Mouse (Mus musculus) hindbrain, embryonic 10.5 days (tissue): Measurements from ENCODE around the gene Inpp4b. TPM values are rescaled to one million over a fixed set of nuclear protein-coding genes. Genes with fewer than 3 reads are reported as not detected.
"Not testable (repeated sequence)": the region's sequence is repeated elsewhere in the genome, so short reads cannot be mapped to it uniquely, and the experiment has no call there.

Experiments
- DNase-seq: peaks from one replicate; pipeline ENCODE4 v3.0.0-alpha.2; 2017; ENCODE audit warnings: low spot score
- H3K27ac ChIP-seq: fragments of 300-500 bp; sonication (generic); 2 replicates; pipeline ENCODE4 v1.5.1; 2016; ENCODE audit warnings: mild to moderate bottlenecking, moderate library complexity
- H3K27me3 ChIP-seq: fragments of 300-500 bp; sonication (generic); 2 replicates; pipeline ENCODE4 v1.6.1; 2016; ENCODE audit warnings: mild to moderate bottlenecking; ENCODE audit not compliant: poor library complexity, insufficient read depth, severe bottlenecking
- H3K36me3 ChIP-seq: fragments of 300-500 bp; sonication (generic); 2 replicates; pipeline ENCODE4 v1.6.1; 2016; ENCODE audit warnings: mild to moderate bottlenecking, moderate library complexity
- H3K4me1 ChIP-seq: fragments of 300-500 bp; sonication (generic); replicated peaks from 2 replicates; pipeline ENCODE4 v1.6.1; 2016; ENCODE audit warnings: mild to moderate bottlenecking
- H3K4me3 ChIP-seq: fragments of 300-500 bp; sonication (generic); 2 replicates; pipeline ENCODE4 v1.5.1; 2016; ENCODE audit warnings: mild to moderate bottlenecking, moderate library complexity
- H3K9me3 ChIP-seq: fragments of 300-500 bp; sonication (generic); 2 replicates; pipeline ENCODE4 v1.6.1; 2016; ENCODE audit warnings: mild to moderate bottlenecking, moderate library complexity
- WGBS: fragments of 180-500 bp; shearing (Covaris S2); methylation state at CpG from one replicate; pipeline ENCODE4 v1.1.7; 2016; 5-methylcytosine and 5-hydroxymethylcytosine counted together
- polyA plus RNA-seq: library from polyadenylated mRNA; unstranded; fragments of >200 nt; fragmentation: Nextera tagmentation; extraction: Ambion mirVana; gene quantifications from 2 replicates; pipeline ENCODE4 v1.2.1, GENCODE M21; 2016

Inpp4b gene
- polyA plus RNA-seq, 1 experiment from 2014 or later = 3.0 TPM

DNA sequence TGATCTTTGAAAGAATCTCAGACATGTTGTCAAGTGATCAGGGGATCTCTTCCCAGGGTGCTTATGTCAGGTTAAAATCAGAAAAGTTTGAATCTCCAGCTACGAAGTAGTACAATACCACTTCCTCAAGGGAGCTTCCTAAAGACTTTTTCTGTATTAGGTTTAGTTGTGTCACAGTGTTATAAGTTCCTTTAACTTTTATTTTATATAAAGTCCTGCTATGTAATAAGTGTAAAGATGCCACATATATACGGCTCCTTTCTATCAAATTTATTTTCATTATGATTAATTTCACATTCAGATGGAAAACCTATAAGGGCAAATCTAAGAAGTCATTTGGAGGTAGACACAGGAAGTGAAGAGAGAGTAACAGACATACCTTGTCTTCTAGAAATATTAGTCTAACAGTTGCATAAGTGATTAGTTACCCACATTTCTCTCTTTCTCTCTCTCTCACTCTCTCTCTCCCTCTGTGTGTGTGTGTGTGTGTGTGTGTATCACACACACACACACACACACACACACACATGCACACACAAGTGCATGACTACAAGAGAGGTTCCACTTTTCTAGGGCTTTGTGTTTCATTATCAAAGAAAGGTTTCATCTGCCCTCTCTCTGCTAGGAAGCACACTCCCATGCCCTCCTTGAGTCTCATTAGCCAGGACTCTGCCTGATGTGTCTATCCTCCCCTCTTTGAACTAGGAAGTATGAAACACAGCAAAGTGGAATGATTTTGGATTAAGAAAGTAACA is 438.7 kb downstream of the Inpp4b start:
- Histone ChIP-seq H3K4me1 (no peaks in the 10 kb centered on the region), H3K4me3 (no peak overlapping the region), H3K9me3 (no peaks in the 10 kb centered on the region), H3K27me3 (no peaks in the 10 kb centered on the region), H3K27ac (no peak overlapping the region), H3K36me3 (no peaks in the 10 kb centered on the region)
- WGBS = 90% methylated on average over 2 of the region's 2 CpGs
- no peak for DNase-seq

DNA sequence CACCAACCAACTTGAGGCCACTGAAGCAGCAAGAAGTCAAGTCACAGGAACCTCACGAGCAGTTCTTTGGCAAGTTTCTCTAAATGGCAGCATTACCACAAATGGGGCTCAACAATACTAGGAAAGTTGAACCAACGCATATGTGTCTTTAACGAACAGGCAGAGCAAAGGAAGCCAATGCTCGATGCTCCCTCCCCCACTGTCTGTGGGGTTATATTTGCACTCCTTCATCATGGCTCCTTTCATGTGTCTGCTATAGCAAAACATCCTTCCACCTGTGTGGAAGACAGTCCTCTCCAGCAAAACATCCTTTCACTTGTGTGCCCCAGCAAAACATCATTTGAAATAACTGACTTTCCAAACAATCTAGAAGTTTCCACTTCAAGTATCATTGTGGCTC is 440.4 kb downstream of the Inpp4b start:
- Histone ChIP-seq H3K36me3 (no peaks in the 10 kb centered on the region), H3K4me3 (no peak overlapping the region), H3K27me3 (no peaks in the 10 kb centered on the region), H3K9me3 (no peaks in the 10 kb centered on the region), H3K4me1 (no peaks in the 10 kb centered on the region), H3K27ac (no peak overlapping the region)
- WGBS = 87% methylated on average over 4 of the region's 4 CpGs
- DNase-seq = no peak

DNA sequence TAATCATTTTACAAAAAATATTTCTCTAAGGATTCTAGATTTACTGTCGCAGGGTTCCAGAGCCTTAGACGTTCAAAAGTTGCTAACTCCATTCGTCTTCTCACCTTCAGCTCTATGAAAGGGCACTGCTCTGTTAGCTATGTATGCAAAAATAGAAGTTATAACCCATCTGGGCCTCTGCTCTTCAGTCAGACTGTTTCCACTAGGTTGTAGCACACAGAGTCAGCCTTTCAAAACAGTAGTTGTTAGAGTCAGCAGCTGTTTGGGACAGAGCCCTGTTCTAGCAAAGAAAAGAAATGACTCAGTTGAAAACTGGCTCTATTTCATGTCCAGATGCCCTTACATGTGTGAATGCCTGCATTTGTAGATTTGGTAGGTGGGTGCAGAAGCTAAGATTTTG is 442.4 kb downstream of the Inpp4b start:
- no peak overlapping the region for H3K27ac ChIP-seq
- H3K4me3 ChIP-seq = no peak overlapping the region
- no peak for DNase-seq
- WGBS = 87% methylated on average over 3 of the region's 3 CpGs
- H3K27me3 ChIP-seq = no peaks in the 10 kb centered on the region
- H3K9me3 ChIP-seq = no peaks in the 10 kb centered on the region
- H3K36me3 ChIP-seq = no peaks in the 10 kb centered on the region
- no peaks in the 10 kb centered on the region for H3K4me1 ChIP-seq

DNA sequence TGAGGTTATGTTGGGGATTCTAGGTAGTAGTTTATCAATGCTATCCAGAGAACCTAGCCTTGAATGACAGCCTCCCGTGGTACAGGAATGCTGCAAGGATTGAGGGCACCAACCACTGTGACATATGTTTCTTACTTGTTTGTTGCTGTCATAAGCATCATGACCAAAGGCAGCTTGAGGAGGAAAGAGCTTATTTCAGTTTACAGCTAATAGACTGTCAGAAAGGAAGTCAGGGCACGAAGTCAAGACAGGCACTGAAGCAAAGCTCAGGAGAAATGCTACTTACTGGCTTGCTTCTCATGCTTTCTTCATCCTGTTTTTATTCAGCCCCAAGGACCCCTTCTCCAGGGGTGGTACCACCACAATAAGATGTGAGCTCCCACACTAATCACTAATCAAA is 446.1 kb downstream of the Inpp4b start:
- no peaks in the 10 kb centered on the region for H3K9me3 ChIP-seq
- no peaks in the 10 kb centered on the region for H3K27me3 ChIP-seq
- no peak overlapping the region for H3K4me3 ChIP-seq
- no peaks in the 10 kb centered on the region for H3K36me3 ChIP-seq
- 57% methylated on average over 2 of the region's 2 CpGs for WGBS
- no peak overlapping the region for H3K27ac ChIP-seq
- no peak for DNase-seq
- no peaks in the 10 kb centered on the region for H3K4me1 ChIP-seq

DNA sequence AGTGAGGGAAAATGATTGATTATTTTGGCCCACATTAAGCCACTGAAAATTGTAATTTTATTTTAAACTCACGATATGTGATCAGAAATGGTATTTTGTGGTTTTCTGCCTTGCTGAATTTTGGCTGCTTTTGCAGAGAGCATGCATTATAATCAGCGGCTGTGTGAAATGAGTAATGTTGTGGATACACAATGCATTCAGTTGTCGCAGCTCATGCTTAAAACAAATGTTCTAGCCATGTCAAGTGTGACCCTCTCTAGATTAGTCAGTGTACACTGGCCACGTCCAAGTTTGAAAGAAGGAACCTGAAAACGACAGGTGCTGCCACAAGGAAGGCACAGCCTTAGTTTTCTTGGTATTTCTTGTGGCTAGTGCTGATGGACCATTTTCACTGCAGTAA is 450.3 kb downstream of the Inpp4b start:
- 83% methylated on average over 5 of the region's 5 CpGs for WGBS
- no peak for DNase-seq
- Histone ChIP-seq H3K27ac (no peak overlapping the region), H3K4me3 (no peak overlapping the region), H3K27me3 (no peaks in the 10 kb centered on the region), H3K36me3 (no peaks in the 10 kb centered on the region), H3K4me1 (no peaks in the 10 kb centered on the region), H3K9me3 (no peaks in the 10 kb centered on the region)

DNA sequence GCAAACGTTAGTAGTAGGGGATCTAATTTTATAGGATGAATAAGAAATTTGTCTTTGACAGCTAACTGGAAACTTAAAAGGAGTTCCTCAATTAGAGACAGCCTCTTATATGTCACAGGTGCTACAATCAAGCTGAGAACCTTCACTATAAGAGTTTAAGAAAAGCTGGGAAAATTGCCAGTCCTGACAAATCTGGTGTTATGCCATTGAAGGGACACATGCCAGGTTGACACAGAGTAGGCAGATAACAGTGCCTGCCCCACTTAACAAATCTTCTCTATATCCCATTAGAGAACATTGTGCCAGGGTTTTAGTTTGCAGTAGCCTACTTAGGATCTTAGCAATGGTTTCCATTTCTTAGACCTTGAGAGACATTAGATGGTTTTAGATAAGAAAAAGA is 456.1 kb downstream of the Inpp4b start:
- no peaks in the 10 kb centered on the region for H3K36me3 ChIP-seq
- no peak for DNase-seq
- H3K4me1 ChIP-seq = 0 out of 2 replicates have a peak, but pooled peaks cover 4% of the 10 kb centered on the region
- H3K27ac ChIP-seq = no peak overlapping the region
- H3K27me3 ChIP-seq = no peaks in the 10 kb centered on the region
- H3K9me3 ChIP-seq = no peaks in the 10 kb centered on the region
- 75% methylated on average over 1 of the region's 1 CpGs for WGBS
- H3K4me3 ChIP-seq = no peak overlapping the region

DNA sequence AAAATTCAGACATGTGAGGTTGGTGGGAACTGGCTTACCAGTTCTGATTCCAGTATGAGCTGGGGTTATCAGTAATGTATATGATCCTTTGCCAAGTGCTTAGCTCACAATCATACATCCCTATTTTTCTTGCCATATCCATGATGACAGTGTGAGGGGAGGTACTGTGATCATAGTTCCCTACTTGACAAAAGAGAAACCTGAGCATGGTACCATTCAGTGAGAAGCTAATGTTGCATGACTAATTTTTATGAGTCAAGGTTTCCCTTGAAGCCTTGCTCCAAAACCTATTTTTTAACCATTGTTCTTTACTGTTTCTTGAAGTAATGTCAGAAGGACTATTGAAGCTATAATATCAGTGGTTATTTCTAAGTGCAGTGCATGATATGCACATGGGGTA is 458.4 kb downstream of the Inpp4b start:
- H3K36me3 ChIP-seq = no peaks in the 10 kb centered on the region
- H3K4me3 ChIP-seq = no peak overlapping the region
- H3K27me3 ChIP-seq = no peaks in the 10 kb centered on the region
- H3K9me3 ChIP-seq = no peaks in the 10 kb centered on the region
- DNase-seq = no peak
- H3K27ac ChIP-seq = no peak overlapping the region
- H3K4me1 ChIP-seq = 0 out of 2 replicates have a peak, but pooled peaks cover 4% of the 10 kb centered on the region

DNA sequence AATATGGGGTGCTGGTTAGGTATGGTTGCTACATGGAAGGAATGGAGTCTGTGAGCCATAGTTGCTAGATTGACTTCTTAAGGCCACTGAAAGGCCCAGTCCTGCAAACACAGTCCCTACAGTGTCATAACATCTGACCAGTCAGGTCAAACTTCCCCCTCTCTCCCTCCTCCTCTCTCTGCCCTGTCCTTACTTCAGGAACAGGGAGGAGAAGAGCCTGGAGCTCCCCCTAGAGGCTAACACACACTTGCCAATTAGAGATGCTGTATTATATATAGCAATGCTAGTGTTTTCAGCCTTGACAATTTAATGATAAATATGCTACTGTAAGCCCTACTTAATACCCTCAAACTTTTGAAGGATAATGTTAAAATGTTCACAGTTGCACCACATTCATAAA is 464.4 kb downstream of the Inpp4b start:
- Histone ChIP-seq H3K4me1 (peaks cover 4% of the 10 kb centered on the region; the same call in 1 of the 2 replicates), H3K27me3 (peaks cover 7% of the 10 kb centered on the region; the same call in 1 of the 2 replicates)
- peak; percentile 62 for DNase-seq

DNA sequence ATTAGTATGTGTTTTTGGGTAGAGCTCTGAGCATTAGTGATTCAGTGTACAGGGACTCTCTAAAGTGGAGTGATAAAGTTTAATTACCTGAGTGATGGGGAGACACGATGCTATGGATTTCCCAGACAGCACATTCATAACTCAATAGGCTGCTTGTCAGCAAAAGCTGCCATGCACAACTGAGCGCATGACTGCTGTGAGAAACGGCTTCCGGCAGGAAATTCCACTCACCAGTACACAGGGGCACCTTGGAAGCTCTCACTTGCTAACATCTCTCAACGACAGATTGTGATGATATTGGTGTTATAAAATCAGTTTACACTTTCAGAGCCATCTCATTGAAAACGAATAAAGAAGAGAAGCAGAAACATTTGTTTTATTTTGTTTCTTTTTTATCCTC is 465.2 kb downstream of the Inpp4b start:
- Histone ChIP-seq H3K4me3 (no peak overlapping the region), H3K27ac (no peak overlapping the region), H3K4me1 (peaks cover 11% of the 10 kb centered on the region; the same call in 1 of the 2 replicates), H3K27me3 (peaks cover 7% of the 10 kb centered on the region; the same call in 1 of the 2 replicates), H3K9me3 (no peaks in the 10 kb centered on the region), H3K36me3 (no peaks in the 10 kb centered on the region)
- no peak for DNase-seq
- 65% methylated on average over 6 of the region's 6 CpGs for WGBS

More for the DNA sequence above, 464.4 kb downstream of the Inpp4b start:
- Histone ChIP-seq H3K9me3 (no peaks in the 10 kb centered on the region), H3K36me3 (no peaks in the 10 kb centered on the region), H3K4me3 (no peak overlapping the region), H3K27ac (no peak overlapping the region)

DNA sequence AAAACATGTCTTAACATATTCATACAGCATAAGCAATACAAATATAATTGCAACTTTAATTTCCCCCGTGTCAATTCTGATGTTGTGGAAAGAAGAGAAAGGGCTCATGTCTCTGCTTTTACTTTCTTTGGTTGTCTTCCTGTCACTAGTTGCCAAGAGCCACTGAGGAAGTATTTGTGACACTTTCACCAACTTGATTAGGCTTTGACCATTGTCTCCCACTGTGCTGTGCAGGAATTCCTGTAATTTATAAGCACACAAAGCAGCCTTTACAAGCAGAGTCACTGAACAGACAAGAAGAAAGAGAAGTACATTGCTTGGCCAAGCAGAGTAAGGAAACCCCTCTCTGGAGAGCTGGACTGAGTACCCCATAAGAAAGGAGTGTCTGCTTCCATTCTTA is 466.1 kb downstream of the Inpp4b start:
- Histone ChIP-seq H3K27me3 (peaks cover 9% of the 10 kb centered on the region; the same call in 1 of the 2 replicates), H3K9me3 (no peaks in the 10 kb centered on the region), H3K27ac (no peak overlapping the region), H3K36me3 (no peaks in the 10 kb centered on the region), H3K4me3 (no peak overlapping the region), H3K4me1 (peaks cover 12% of the 10 kb centered on the region; the same call in 1 of the 2 replicates)
- no peak for DNase-seq
- 65% methylated on average over 1 of the region's 1 CpGs for WGBS

DNA sequence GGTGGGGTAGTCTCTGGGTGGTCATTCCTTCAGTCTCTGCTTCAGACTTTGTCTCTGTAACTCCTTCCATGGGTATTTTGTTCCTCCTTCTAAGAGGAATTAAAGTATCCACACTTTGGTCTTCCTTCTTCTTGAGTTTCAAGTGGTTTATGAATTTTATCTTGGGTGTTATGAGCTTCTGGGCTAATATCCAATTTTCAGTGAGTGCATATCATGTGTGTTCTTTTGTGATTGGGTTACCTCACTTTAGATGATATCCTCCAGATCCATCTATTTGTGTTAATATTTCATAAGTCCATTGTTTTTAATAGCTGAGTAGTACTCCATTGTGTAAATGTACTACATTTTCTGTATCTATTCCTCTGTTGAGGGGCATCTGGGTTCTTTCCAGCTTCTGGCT is 467.1 kb downstream of the Inpp4b start:
- not testable (repeated sequence) for H3K9me3 ChIP-seq, H3K4me3 ChIP-seq, H3K27ac ChIP-seq, DNase-seq, H3K36me3 ChIP-seq
- Histone ChIP-seq H3K4me1 (peaks cover 12% of the 10 kb centered on the region; the same call in 1 of the 2 replicates), H3K27me3 (peaks cover 10% of the 10 kb centered on the region; the same call in 1 of the 2 replicates)

DNA sequence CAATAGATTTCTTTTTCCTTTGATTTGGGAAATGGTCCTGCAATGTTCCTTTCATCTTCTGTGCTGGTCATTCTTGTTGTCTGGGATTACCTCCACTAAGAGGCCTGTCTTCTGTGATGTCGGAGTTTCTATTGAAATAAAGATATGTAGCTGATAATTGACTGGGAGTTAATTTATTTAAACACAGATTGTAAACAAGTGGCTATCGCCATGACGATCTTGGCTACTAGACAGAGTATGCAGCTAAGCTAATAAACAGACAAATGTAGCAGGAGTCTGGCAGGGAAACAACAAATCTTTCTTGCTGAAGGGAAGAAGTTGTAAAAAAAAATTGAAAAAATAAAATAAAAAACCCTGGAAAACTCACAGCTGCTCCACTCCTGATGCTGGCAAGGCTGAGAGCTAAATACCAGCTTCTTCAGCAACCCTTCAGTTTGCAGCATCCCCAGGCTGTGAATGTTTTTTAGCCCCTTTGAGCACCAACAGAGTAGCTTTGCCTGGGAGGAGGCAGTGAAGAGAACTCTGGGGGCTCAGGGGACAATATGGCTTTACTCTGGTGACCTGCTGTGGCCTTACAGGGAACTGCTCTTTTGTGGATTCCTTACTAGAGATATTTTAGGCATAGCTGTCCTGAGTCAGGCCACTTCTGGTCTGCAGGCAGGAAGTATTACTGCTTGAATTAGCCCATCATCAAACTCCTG is 469.8 kb downstream of the Inpp4b start:
- WGBS = 42% methylated on average over 3 of the region's 3 CpGs
- peak; percentile 21 for DNase-seq

DNA sequence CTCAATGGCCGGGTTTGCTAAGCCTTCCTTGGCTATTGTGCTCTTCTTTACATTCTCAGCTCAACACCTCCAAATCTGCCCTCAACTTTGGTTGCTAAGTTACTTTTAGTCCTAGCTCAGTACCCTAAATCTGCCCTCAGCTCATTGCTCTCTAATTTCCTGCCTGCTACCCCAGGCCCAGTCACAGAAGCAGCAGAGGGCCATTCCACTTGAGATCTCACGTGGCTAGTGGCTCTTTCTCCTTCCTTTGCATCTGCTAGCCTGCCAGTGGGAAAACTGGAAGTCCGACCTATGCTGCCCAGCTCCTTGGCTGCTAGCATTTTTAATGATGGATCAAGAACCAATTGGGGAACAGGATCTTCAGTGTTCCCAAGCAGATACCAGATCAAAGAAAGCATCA is 472.4 kb downstream of the Inpp4b start:
- no peak for DNase-seq
- no peak overlapping the region for H3K4me3 ChIP-seq
- H3K27ac ChIP-seq = no peak overlapping the region
- H3K4me1 ChIP-seq = peaks cover 13% of the 10 kb centered on the region; the same call in 1 of the 2 replicates
- 42% methylated on average over 3 of the region's 3 CpGs for WGBS
- peaks cover 10% of the 10 kb centered on the region; the same call in 1 of the 2 replicates for H3K27me3 ChIP-seq
- no peaks in the 10 kb centered on the region for H3K36me3 ChIP-seq
- no peaks in the 10 kb centered on the region for H3K9me3 ChIP-seq

More for the DNA sequence above, 469.8 kb downstream of the Inpp4b start:
- Histone ChIP-seq H3K36me3 (no peaks in the 10 kb centered on the region), H3K4me3 (no peak overlapping the region), H3K9me3 (no peaks in the 10 kb centered on the region), H3K27ac (no peak overlapping the region), H3K4me1 (peaks cover 13% of the 10 kb centered on the region; the same call in 1 of the 2 replicates), H3K27me3 (peaks cover 10% of the 10 kb centered on the region; the same call in 1 of the 2 replicates)
